Mouse (Mus musculus) lung, embryonic 16.5 days (tissue): ENCODE measurements at regions not wholly inside any gene's neighbourhood (a gene's known extent, or its start where the extent isn't known, plus 50 kb on each side); places are given as distances from the start of the nearest gene placed in this dataset.

Source experiments
- ATAC-seq: fragments of 200-750 bp; cut with Nextera tagmentation; 2 replicates; pipeline ENCODE4 v1.8.0; 2017; ENCODE audit warnings: low read depth, mild to moderate bottlenecking, moderate library complexity
- H3K27ac ChIP-seq: fragments of 300-500 bp; sonication (generic); 2 replicates; pipeline ENCODE4 v1.5.1; 2014; ENCODE audit warnings: mild to moderate bottlenecking, control low read depth, low read length
- H3K27me3 ChIP-seq: fragments of 300-500 bp; sonication (generic); 2 replicates; pipeline ENCODE4 v1.6.1; 2014; ENCODE audit warnings: low read depth, low read length, mixed read lengths; ENCODE audit not compliant: control insufficient read depth, insufficient read depth
- H3K36me3 ChIP-seq: fragments of 300-500 bp; sonication (generic); 2 replicates; pipeline ENCODE4 v1.6.1; 2014; ENCODE audit warnings: low read length; ENCODE audit not compliant: control insufficient read depth, insufficient read depth
- H3K4me1 ChIP-seq: fragments of 300-500 bp; sonication (generic); replicated peaks from 2 replicates; pipeline ENCODE4 v1.6.1; 2014; ENCODE audit warnings: low read length, mixed read lengths; ENCODE audit not compliant: control insufficient read depth, insufficient read depth
- H3K4me2 ChIP-seq: fragments of 300-500 bp; sonication (generic); 2 replicates; pipeline ENCODE4 v1.6.1; 2014; ENCODE audit warnings: low read depth, low read length, control low read depth
- H3K4me3 ChIP-seq: fragments of 300-500 bp; sonication (generic); 2 replicates; pipeline ENCODE4 v1.5.1; 2014; ENCODE audit warnings: mild to moderate bottlenecking, low read length, control low read depth
- H3K9ac ChIP-seq: fragments of 300-500 bp; sonication (generic); 2 replicates; pipeline ENCODE4 v1.6.1; 2014; ENCODE audit warnings: low read length, control low read depth
- H3K9me3 ChIP-seq: fragments of 300-500 bp; sonication (generic); 2 replicates; pipeline ENCODE4 v1.6.1; 2016; ENCODE audit warnings: low read length; ENCODE audit not compliant: control insufficient read depth
- WGBS: fragments of 180-500 bp; shearing (Covaris S2); extraction: QIAGEN DNeasy Blood & Tissue Kit; methylation state at CpG from one replicate; pipeline ENCODE4 v1.1.7; 2014; 5-methylcytosine and 5-hydroxymethylcytosine counted together

- Histone ChIP-seq H3K36me3 (no peaks in the 10 kb centered on the region), H3K4me3 (no peak overlapping the region), H3K27ac (no peak overlapping the region), H3K4me2 (no peak overlapping the region), H3K9ac (no peak overlapping the region), H3K27me3 (no peaks in the 10 kb centered on the region), H3K4me1 (no peaks in the 10 kb centered on the region), H3K9me3 (no peaks in the 10 kb centered on the region)
- 94% methylated on average over 5 of the region's 5 CpGs for WGBS
- ATAC-seq = no peak
Measured at GRCm38 (mm10) chr4:106247398-106247797, 68.6 kb upstream of the Usp24 start.

GRCm38 (mm10) chr4:106248272-106248671, 67.7 kb upstream of the Usp24 start:
- Histone ChIP-seq H3K4me2 (no peak overlapping the region), H3K9me3 (no peaks in the 10 kb centered on the region), H3K9ac (no peak overlapping the region; the same call in 1 of the 2 replicates), H3K27ac (no peak overlapping the region), H3K36me3 (no peaks in the 10 kb centered on the region), H3K27me3 (no peaks in the 10 kb centered on the region), H3K4me1 (no peaks in the 10 kb centered on the region), H3K4me3 (no peak overlapping the region)
- no peak for ATAC-seq
- 67% methylated on average over 8 of the region's 8 CpGs for WGBS

- Histone ChIP-seq H3K4me1 (no peaks in the 10 kb centered on the region), H3K27me3 (no peaks in the 10 kb centered on the region)
Measured at GRCm38 (mm10) chr4:106249028-106249782, 66.8 kb upstream of the Usp24 start.

GRCm38 (mm10) chr4:106250048-106250447, 66.0 kb upstream of the Usp24 start:
- ATAC-seq = no peak
- Histone ChIP-seq H3K9ac (no peak overlapping the region), H3K9me3 (no peaks in the 10 kb centered on the region), H3K36me3 (no peaks in the 10 kb centered on the region), H3K27me3 (no peaks in the 10 kb centered on the region), H3K27ac (no peak overlapping the region), H3K4me3 (no peak overlapping the region), H3K4me1 (no peaks in the 10 kb centered on the region), H3K4me2 (no peak overlapping the region)
- WGBS = 89% methylated on average over 2 of the region's 2 CpGs

More at GRCm38 (mm10) chr4:106249028-106249782, 66.8 kb upstream of the Usp24 start:
- Histone ChIP-seq H3K9ac (no peak overlapping the region), H3K4me3 (no peak overlapping the region), H3K36me3 (no peaks in the 10 kb centered on the region), H3K4me2 (no peak overlapping the region), H3K27ac (no peak overlapping the region), H3K9me3 (no peaks in the 10 kb centered on the region)
- ATAC-seq = no peak
- 48% methylated on average over 7 of the region's 7 CpGs for WGBS

GRCm38 (mm10) chr4:106251430-106251829, 64.6 kb upstream of the Usp24 start:
- 78% methylated on average over 1 of the region's 1 CpGs for WGBS
- Histone ChIP-seq H3K4me2 (no peak overlapping the region), H3K4me1 (peaks cover 4% of the 10 kb centered on the region), H3K27ac (no peak overlapping the region), H3K4me3 (no peak overlapping the region), H3K27me3 (no peaks in the 10 kb centered on the region), H3K36me3 (no peaks in the 10 kb centered on the region), H3K9me3 (no peaks in the 10 kb centered on the region), H3K9ac (no peak overlapping the region)
- no peak for ATAC-seq

GRCm38 (mm10) chr4:106252946-106253345, 63.1 kb upstream of the Usp24 start:
- 95% methylated on average over 6 of the region's 6 CpGs for WGBS
- H3K36me3 ChIP-seq = no peaks in the 10 kb centered on the region
- no peak overlapping the region for H3K27ac ChIP-seq
- H3K4me3 ChIP-seq = no peak overlapping the region
- H3K4me2 ChIP-seq = no peak overlapping the region
- H3K4me1 ChIP-seq = peaks cover 5% of the 10 kb centered on the region
- H3K27me3 ChIP-seq = no peaks in the 10 kb centered on the region
- H3K9me3 ChIP-seq = no peaks in the 10 kb centered on the region
- no peak for ATAC-seq
- no peak overlapping the region for H3K9ac ChIP-seq

GRCm38 (mm10) chr4:106254761-106255475, 61.1 kb upstream of the Usp24 start:
- H3K9me3 ChIP-seq = no peaks in the 10 kb centered on the region
- H3K27me3 ChIP-seq = no peaks in the 10 kb centered on the region
- WGBS = 83% methylated on average over 3 of the region's 3 CpGs
- H3K9ac ChIP-seq = no peak overlapping the region
- H3K4me3 ChIP-seq = no peak overlapping the region
- no peak overlapping the region for H3K27ac ChIP-seq
- no peak overlapping the region for H3K4me2 ChIP-seq
- H3K4me1 ChIP-seq = peaks cover 5% of the 10 kb centered on the region
- H3K36me3 ChIP-seq = no peaks in the 10 kb centered on the region
- ATAC-seq = no peak

- ATAC-seq = peak; percentile 41; the same call in 1 of the 2 replicates
- no peak overlapping the region for H3K27ac ChIP-seq
- no peaks in the 10 kb centered on the region for H3K36me3 ChIP-seq
- H3K27me3 ChIP-seq = no peaks in the 10 kb centered on the region
- H3K9ac ChIP-seq = 0 out of 2 replicates have a peak overlapping the region, but pooled peaks have one; percentile 15
- peaks cover 5% of the 10 kb centered on the region for H3K4me1 ChIP-seq
- no peak overlapping the region for H3K4me3 ChIP-seq
- H3K4me2 ChIP-seq = no peak overlapping the region
- no peaks in the 10 kb centered on the region for H3K9me3 ChIP-seq
Measured at GRCm38 (mm10) chr4:106255959-106256609, 59.9 kb upstream of the Usp24 start.

GRCm38 (mm10) chr4:106261404-106261803, 54.6 kb upstream of the Usp24 start:
- H3K27ac ChIP-seq = no peak overlapping the region
- no peak overlapping the region for H3K4me3 ChIP-seq
- H3K4me2 ChIP-seq = no peak overlapping the region
- H3K9me3 ChIP-seq = no peaks in the 10 kb centered on the region
- WGBS = 58% methylated on average over 3 of the region's 3 CpGs
- H3K27me3 ChIP-seq = no peaks in the 10 kb centered on the region
- no peaks in the 10 kb centered on the region for H3K36me3 ChIP-seq
- no peak overlapping the region for H3K9ac ChIP-seq
- H3K4me1 ChIP-seq = peaks cover under 1% of the 10 kb centered on the region
- no peak for ATAC-seq
